ENCODE assay signal across 19 mouse cellular contexts in genomic region chr10:112248273-112248672, GRCm38 (mm10). TPM values are rescaled to one million over a fixed set of nuclear protein-coding genes. Genes with fewer than 3 reads are reported as not detected.
DNase-seq lines count a peak whose midpoint lies in the region; ATAC-seq and TF ChIP-seq lines count a peak whose summit lies in the region.
"Had no signal": no experiment of that assay in that cellular context is flagged by ENCODE, and none has a peak within 500 bp of the region (broad histone marks: within the 10 kb centered on the region; RNA-seq: fewer than 3 reads in every experiment).

No protein-coding gene starts in this region.

- H3K9me3 ChIP-seq in kidney, embryonic 15.5 days (replicated peaks): no peaks in the 10 kb centered on the region
- H3K9me3 ChIP-seq: embryonic facial prominence, embryonic 10.5 days; embryonic facial prominence, embryonic 12.5 days; forebrain, embryonic 13.5 days; forebrain, embryonic 15.5 days had no signal

- no peaks in the 10 kb centered on the region for H3K36me3 ChIP-seq in kidney, embryonic 15.5 days
- H3K36me3 ChIP-seq: embryonic facial prominence, embryonic 10.5 days; embryonic facial prominence, embryonic 12.5 days; forebrain, embryonic 15.5 days had no signal

- peak; percentile 57; the same call in 1 of the 2 replicates for ATAC-seq in frontal cortex, adult (ENCODE audit: low TSS enrichment)
- ATAC-seq in kidney, embryonic 15.5 days (replicated peaks; ENCODE audit: low FRiP score): peak; percentile 64
- ATAC-seq: forebrain, embryonic 13.5 days; forebrain, embryonic 15.5 days; forebrain, postnatal 0 days had no signal

- no peak overlapping the region for H3K9ac ChIP-seq in kidney, embryonic 15.5 days
- H3K9ac ChIP-seq: embryonic facial prominence, embryonic 12.5 days; forebrain, embryonic 13.5 days; forebrain, embryonic 15.5 days; forebrain, postnatal 0 days had no signal

- H3K27ac ChIP-seq in kidney, embryonic 15.5 days: no peak overlapping the region
- no peak overlapping the region for H3K27ac ChIP-seq in cerebellum, adult 2 months (ENCODE audit: insufficient read depth, low read length)
- H3K27ac ChIP-seq: embryonic facial prominence, embryonic 10.5 days; embryonic facial prominence, embryonic 12.5 days; forebrain, embryonic 13.5 days; forebrain, embryonic 15.5 days had no signal

- no peaks in the 10 kb centered on the region for H3K4me1 ChIP-seq in kidney, embryonic 15.5 days
- no peaks in the 10 kb centered on the region for H3K4me1 ChIP-seq in cerebellum, adult 2 months (ENCODE audit: control insufficient read depth, insufficient read depth, low read length)
- H3K4me1 ChIP-seq: embryonic facial prominence, embryonic 10.5 days; embryonic facial prominence, embryonic 12.5 days; forebrain, embryonic 13.5 days; forebrain, embryonic 15.5 days had no signal

- 43% methylated on average over 2 of the region's 2 CpGs for whole genome bisulfite sequencing in kidney, embryonic 15.5 days
- WGBS in cerebellum, adult 2 months: 73% methylated on average over 2 of the region's 2 CpGs

- H3K4me3 ChIP-seq in kidney, embryonic 15.5 days (replicated peaks): no peak overlapping the region
- no peak overlapping the region for H3K4me3 ChIP-seq in cerebellum, adult 2 months (replicated peaks; ENCODE audit: insufficient read depth, low read depth, low read length)
- H3K4me3 ChIP-seq: embryonic facial prominence, embryonic 10.5 days; embryonic facial prominence, embryonic 12.5 days; forebrain, embryonic 13.5 days; forebrain, embryonic 15.5 days had no signal

- no peaks in the 10 kb centered on the region for H3K27me3 ChIP-seq in kidney, embryonic 15.5 days
- no peaks in the 10 kb centered on the region for H3K27me3 ChIP-seq in cerebellum, adult 2 months (ENCODE audit: control insufficient read depth, insufficient read depth, low read length)
- H3K27me3 ChIP-seq: embryonic facial prominence, embryonic 12.5 days; forebrain, embryonic 13.5 days; forebrain, embryonic 15.5 days had no signal

- DNase-seq in frontal cortex, postnatal 14 days (ENCODE audit: low spot score in 2 of 2): no peak
- DNase-seq in kidney, adult 18-20 months: no peak
- DNase-seq in mesoderm, embryonic 11.5 days (ENCODE audit: low read depth, low spot score): peak; percentile 36
- DNase-seq in cerebellum, adult 2 months: no peak
- DNase-seq: adrenal gland, adult 2 months; adrenal gland, postnatal 10 days; adrenal gland, postnatal 25 days; cerebellum, adult 11 months; cerebellum, adult 18-20 months; cerebellum, adult 9-10 months; cerebellum, postnatal 10 days; cerebellum, postnatal 25 days; forebrain, postnatal 0 days had no signal

- no peak for TF ChIP-seq CTCF in cerebellum, adult 2 months (IDR thresholded peaks at IDR 0.05; ENCODE audit: borderline replicate concordance, insufficient read depth, low read depth, low read length)

- TF ChIP-seq POLR2A in cerebellum, adult 2 months (IDR thresholded peaks at IDR 0.05; ENCODE audit: borderline replicate concordance, insufficient read depth, low read length): no peak

- H3K4me2 ChIP-seq in kidney, embryonic 15.5 days: no peak overlapping the region
- H3K4me2 ChIP-seq: embryonic facial prominence, embryonic 12.5 days; forebrain, embryonic 13.5 days; forebrain, embryonic 15.5 days had no signal

RNA-seq across cellular contexts. Expression of gene Kcnc2, which starts 22.6 kb away (rescaled TPM):
- polyA plus RNA-seq in kidney, embryonic 15.5 days (2015; fragmentation: Nextera tagmentation; extraction: Ambion mirVana): 5.7 and 6.1 TPM in 2 replicates
- polyA plus RNA-seq in cerebellum, adult 2 months (2012; rRNA removed): 16.3 and 21.1 TPM in 2 replicates
